Mouse (Mus musculus): ENCODE data around the gene 9530068E07Rik. TPM values are rescaled to one million over a fixed set of nuclear protein-coding genes. Genes with fewer than 3 reads are reported as not detected.

The 9530068E07Rik gene
- polyA plus RNA-seq, 1 experiment from 2014 or later: 136 TPM

DNA sequence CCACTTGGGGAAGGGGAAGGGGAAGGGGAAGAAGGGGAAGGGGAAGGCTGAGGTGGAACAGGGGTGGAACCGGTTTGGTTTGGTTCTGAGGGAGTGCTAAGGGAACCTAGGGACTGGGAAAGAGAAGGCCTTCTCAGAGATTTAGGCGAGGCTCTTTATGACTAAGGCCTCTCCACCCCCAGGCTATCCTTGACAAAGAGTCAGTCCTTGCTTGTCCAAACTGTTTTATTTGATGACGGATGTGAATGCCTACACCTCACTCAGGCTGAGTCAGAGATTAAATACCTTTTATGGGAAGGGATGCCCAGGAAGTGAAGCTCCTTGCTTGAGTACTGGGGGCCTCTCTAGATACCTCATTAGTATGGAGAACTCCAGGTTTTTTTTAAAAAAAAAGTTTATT is 52.8 kb downstream of the 9530068E07Rik start:
- Histone ChIP-seq H3K27ac (ENCODE audit: low read depth, low read length) (no peak overlapping the region), H3K4me2 (ENCODE audit: low read length) (no peak overlapping the region), H3K27me3 (replicated peaks; ENCODE audit: control insufficient read depth, insufficient read depth, low read length) (no peaks in the 10 kb centered on the region), H3K9ac (ENCODE audit: low read depth, low read length) (no peak overlapping the region), H3K4me3 (ENCODE audit: low read length) (no peak overlapping the region), H3K9me3 (ENCODE audit: control insufficient read depth, low read length) (no peaks in the 10 kb centered on the region), H3K4me1 (ENCODE audit: control insufficient read depth, insufficient read depth, low read depth, low read length) (no peaks in the 10 kb centered on the region), H3K36me3 (ENCODE audit: control insufficient read depth, insufficient read depth, low read length) (no peaks in the 10 kb centered on the region)
- ATAC-seq: no peak
- 65% methylated on average over 3 of the region's 3 CpGs for WGBS

DNA sequence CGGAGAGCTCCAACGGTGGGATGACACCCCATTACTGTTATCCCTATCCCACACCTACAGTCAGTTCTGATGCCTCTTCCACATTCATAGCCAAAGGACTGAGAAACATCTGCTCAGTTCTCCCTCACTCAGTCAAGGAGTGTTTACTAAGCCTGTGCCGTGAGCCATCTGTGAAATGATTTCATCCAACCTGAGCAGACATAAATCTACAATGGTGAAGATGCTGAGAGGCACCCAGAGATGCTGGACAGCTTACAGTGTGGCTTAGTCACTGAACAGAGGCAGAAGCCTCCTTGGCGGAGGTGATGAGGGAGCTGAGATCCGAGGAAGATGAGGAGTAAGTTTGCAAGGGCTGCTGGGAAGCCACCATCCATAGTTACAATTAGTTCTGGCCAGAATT is 62.1 kb downstream of the 9530068E07Rik start:
- Histone ChIP-seq H3K27me3 (replicated peaks; ENCODE audit: control insufficient read depth, insufficient read depth, low read length) (no peaks in the 10 kb centered on the region), H3K4me2 (ENCODE audit: low read length) (no peak overlapping the region), H3K27ac (ENCODE audit: low read depth, low read length) (no peak overlapping the region), H3K4me1 (ENCODE audit: control insufficient read depth, insufficient read depth, low read depth, low read length) (no peaks in the 10 kb centered on the region), H3K4me3 (ENCODE audit: low read length) (no peak overlapping the region), H3K36me3 (ENCODE audit: control insufficient read depth, insufficient read depth, low read length) (no peaks in the 10 kb centered on the region), H3K9ac (ENCODE audit: low read depth, low read length) (no peak overlapping the region), H3K9me3 (ENCODE audit: control insufficient read depth, low read length) (no peaks in the 10 kb centered on the region)
- ATAC-seq: no peak
- 85% methylated on average over 5 of the region's 5 CpGs for WGBS

Other genes with a start within 250 kb of the 9530068E07Rik start
- not detected in 2 replicates for gene Olfr1371, start 182.4 kb upstream of the 9530068E07Rik start, polyA plus RNA-seq (2015; fragmentation: Nextera tagmentation; extraction: Ambion mirVana)
- 1,003 and 1,005 TPM in 2 replicates for gene Skp1a, start 164.4 kb upstream of the 9530068E07Rik start, polyA plus RNA-seq (2015; fragmentation: Nextera tagmentation; extraction: Ambion mirVana)
- gene Tcf7, start 113.4 kb upstream of the 9530068E07Rik start, polyA plus RNA-seq (2015; fragmentation: Nextera tagmentation; extraction: Ambion mirVana): 1.2 and 3.1 TPM in 2 replicates
- gene Vdac1, start 35.6 kb upstream of the 9530068E07Rik start, polyA plus RNA-seq (2015; fragmentation: Nextera tagmentation; extraction: Ambion mirVana): 411 and 440 TPM in 2 replicates

Measured in hindbrain, embryonic 16.5 days (tissue).